Mouse (Mus musculus) spleen, adult 2 months (tissue): ENCODE data around the gene Smarcad1.

Experiments
- CTCF ChIP-seq: fragments of 200-500 bp; IDR thresholded peaks from 2 replicates; pipeline ENCODE4 v1.5.1; 2011; ENCODE audit warnings: mild to moderate bottlenecking, inconsistent platforms; ENCODE audit not compliant: insufficient read depth, insufficient read length, insufficient replicate concordance; ENCODE audit errors: extremely low read depth
- POLR2A ChIP-seq: fragments of 200-500 bp; IDR thresholded peaks from 2 replicates; pipeline ENCODE4 v1.6.1; 2011; ENCODE audit warnings: low read depth, low read length, inconsistent platforms

GRCm38 (mm10) chr6:65025130-65025529 is 17.3 kb upstream of the Smarcad1 start:
- TF ChIP-seq CTCF, result no peak
- TF ChIP-seq POLR2A, result no peak
